Mouse (Mus musculus) small intestine, adult 2 months (tissue): ENCODE results near the gene Krtap11-1. TPM values are rescaled to one million over a fixed set of nuclear protein-coding genes. Genes with fewer than 3 reads are reported as not detected.

Experiments used
- H3K27ac ChIP-seq: fragments of 200-500 bp; 2 replicates; pipeline ENCODE4 v1.5.1; 2012; ENCODE audit warnings: low read depth, low read length, control low read depth, inconsistent platforms; ENCODE audit not compliant: insufficient read depth
- H3K27me3 ChIP-seq: fragments of 200-500 bp; 2 replicates; pipeline ENCODE4 v1.6.1; 2012; ENCODE audit warnings: mild to moderate bottlenecking, moderate library complexity, low read length, inconsistent platforms; ENCODE audit not compliant: control insufficient read depth, insufficient read depth
- H3K36me3 ChIP-seq: fragments of 200-500 bp; 2 replicates; pipeline ENCODE4 v1.6.1; 2012; ENCODE audit warnings: mild to moderate bottlenecking, low read length, control low read depth, inconsistent platforms; ENCODE audit not compliant: control insufficient read depth, insufficient read depth
- H3K4me1 ChIP-seq: fragments of 200-500 bp; 2 replicates; pipeline ENCODE4 v1.6.1; 2012; ENCODE audit warnings: low read length, inconsistent platforms, mixed read lengths; ENCODE audit not compliant: control insufficient read depth, insufficient read depth, insufficient read length
- H3K4me3 ChIP-seq: fragments of 200-500 bp; 2 replicates; pipeline ENCODE4 v1.5.1; 2012; ENCODE audit warnings: low read depth, mild to moderate bottlenecking, control low read depth, inconsistent platforms, low read length, moderate library complexity
- CTCF ChIP-seq: fragments of 200-500 bp; IDR thresholded peaks from 2 replicates; pipeline ENCODE4 v1.5.1; 2012; ENCODE audit warnings: low read depth, mild to moderate bottlenecking, control low read depth, inconsistent platforms, low read length, moderate library complexity, mixed read lengths; ENCODE audit not compliant: insufficient replicate concordance, insufficient read length; ENCODE audit errors: extremely low read depth
- POLR2A ChIP-seq: fragments of 200-500 bp; IDR thresholded peaks from 2 replicates; pipeline ENCODE4 v1.6.1; 2012; ENCODE audit warnings: low read depth, mild to moderate bottlenecking, control low read depth, inconsistent platforms, low read length, moderate library complexity
- WGBS: fragments of 180-500 bp; shearing (Covaris S2); methylation state at CpG from one replicate; pipeline ENCODE4 v1.1.7; 2018; 5-methylcytosine and 5-hydroxymethylcytosine counted together
- polyA plus RNA-seq: library from polyadenylated mRNA; depleted of rRNA; stranded (reverse); fragments of >200 nt; gene quantifications from 2 replicates; pipeline ENCODE4 v1.2.3, GENCODE M21; 2012; rRNA removed

Krtap11-1 gene
- polyA plus RNA-seq, 1 experiment: not detected

GRCm38 (mm10) chr16:89538031-89538484, 32.9 kb downstream of the Krtap11-1 start:
- H3K27ac ChIP-seq: no peak overlapping the region
- 81% methylated on average over 5 of the region's 5 CpGs for WGBS
- H3K4me3 ChIP-seq: no peak overlapping the region
- TF ChIP-seq CTCF: no peak
- no peak for TF ChIP-seq POLR2A
- H3K27me3 ChIP-seq: no peaks in the 10 kb centered on the region
- no peaks in the 10 kb centered on the region for H3K4me1 ChIP-seq
- no peaks in the 10 kb centered on the region for H3K36me3 ChIP-seq

DNA sequence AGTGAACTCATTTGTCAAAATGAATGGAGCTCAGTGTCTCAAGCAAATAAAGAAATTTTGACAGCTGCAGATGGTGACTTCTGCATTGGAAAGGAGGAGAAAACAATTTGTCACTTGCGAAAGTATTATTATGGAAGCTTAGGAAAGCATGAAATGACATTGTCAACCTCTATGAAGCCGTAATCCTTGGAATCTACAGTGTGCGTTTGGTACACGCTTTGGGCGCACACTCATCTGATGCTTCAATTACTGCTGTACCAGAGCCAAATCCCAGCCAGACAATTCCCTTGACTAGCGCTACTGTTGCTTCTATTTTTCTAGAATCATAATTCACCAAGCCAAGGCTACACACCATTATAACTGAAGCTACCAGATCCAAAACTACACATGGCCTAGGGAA, 33.6 kb downstream of the Krtap11-1 start:
- no peaks in the 10 kb centered on the region for H3K4me1 ChIP-seq
- TF ChIP-seq POLR2A (no peak), CTCF (no peak)
- H3K27me3 ChIP-seq: no peaks in the 10 kb centered on the region
- 92% methylated on average over 6 of the region's 6 CpGs for WGBS
- H3K36me3 ChIP-seq: no peaks in the 10 kb centered on the region
- H3K27ac ChIP-seq: no peak overlapping the region
- no peak overlapping the region for H3K4me3 ChIP-seq

DNA sequence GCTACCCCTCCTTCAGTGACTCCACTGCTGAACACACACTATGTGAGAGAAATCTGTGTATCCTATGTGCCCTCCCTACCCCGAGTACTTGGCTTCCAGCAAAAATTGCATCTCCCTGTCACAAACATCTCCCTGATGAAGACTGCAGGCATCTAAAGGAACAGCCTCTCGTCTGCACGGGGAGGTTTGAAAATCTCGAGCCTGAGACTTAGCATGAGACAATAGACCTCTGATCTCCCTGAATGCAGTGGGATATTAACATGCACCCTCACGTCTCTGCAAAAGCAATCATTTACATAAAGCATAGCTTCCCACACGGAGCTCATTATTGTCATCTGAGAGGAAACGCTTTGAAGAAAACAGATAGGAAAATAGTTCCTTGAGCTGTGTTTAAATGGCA, 40.4 kb downstream of the Krtap11-1 start:
- TF ChIP-seq CTCF: no peak
- no peak for TF ChIP-seq POLR2A
- H3K4me3 ChIP-seq: no peak overlapping the region
- 32% methylated on average over 7 of the region's 7 CpGs for WGBS
- H3K27me3 ChIP-seq: no peaks in the 10 kb centered on the region
- H3K36me3 ChIP-seq: no peaks in the 10 kb centered on the region
- H3K27ac ChIP-seq: no peak overlapping the region
- no peaks in the 10 kb centered on the region for H3K4me1 ChIP-seq

GRCm38 (mm10) chr16:89529846-89530245, 41.1 kb downstream of the Krtap11-1 start:
- no peaks in the 10 kb centered on the region for H3K27me3 ChIP-seq
- WGBS: 66% methylated on average over 7 of the region's 7 CpGs
- H3K27ac ChIP-seq: no peak overlapping the region
- no peaks in the 10 kb centered on the region for H3K4me1 ChIP-seq
- no peak overlapping the region for H3K4me3 ChIP-seq
- TF ChIP-seq CTCF (no peak), POLR2A (no peak)
- H3K36me3 ChIP-seq: no peaks in the 10 kb centered on the region

- Histone ChIP-seq H3K27me3 (no peaks in the 10 kb centered on the region), H3K4me1 (no peaks in the 10 kb centered on the region), H3K27ac (no peak overlapping the region), H3K36me3 (no peaks in the 10 kb centered on the region), H3K4me3 (no peak overlapping the region)
- TF ChIP-seq CTCF (no peak), POLR2A (no peak)
- WGBS: 82% methylated on average over 3 of the region's 3 CpGs
Measured at GRCm38 (mm10) chr16:89528380-89528779, 42.6 kb downstream of the Krtap11-1 start.

DNA sequence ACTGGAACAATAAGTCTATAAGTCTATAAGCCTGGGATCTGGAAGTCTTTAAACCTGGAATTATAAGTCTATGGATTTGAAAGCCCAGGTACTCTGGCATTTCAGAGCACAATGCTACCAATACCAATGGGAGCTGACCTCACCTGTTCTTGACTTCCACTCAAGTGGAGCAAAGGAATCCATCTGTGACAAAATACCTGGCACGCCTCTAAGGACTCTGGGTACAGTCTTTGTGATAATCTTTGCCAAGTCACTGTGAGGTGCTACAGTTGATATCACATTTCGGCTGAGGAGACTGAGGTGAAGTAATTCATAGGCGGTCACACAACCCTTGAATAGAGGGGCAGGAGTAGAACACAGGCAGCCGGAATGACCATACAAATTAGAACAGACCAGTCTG, 50.0 kb downstream of the Krtap11-1 start:
- no peak for TF ChIP-seq CTCF
- TF ChIP-seq POLR2A: no peak
- 91% methylated on average over 4 of the region's 4 CpGs for WGBS
- Histone ChIP-seq H3K4me3 (no peak overlapping the region), H3K4me1 (no peaks in the 10 kb centered on the region), H3K27me3 (no peaks in the 10 kb centered on the region), H3K27ac (no peak overlapping the region), H3K36me3 (no peaks in the 10 kb centered on the region)

DNA sequence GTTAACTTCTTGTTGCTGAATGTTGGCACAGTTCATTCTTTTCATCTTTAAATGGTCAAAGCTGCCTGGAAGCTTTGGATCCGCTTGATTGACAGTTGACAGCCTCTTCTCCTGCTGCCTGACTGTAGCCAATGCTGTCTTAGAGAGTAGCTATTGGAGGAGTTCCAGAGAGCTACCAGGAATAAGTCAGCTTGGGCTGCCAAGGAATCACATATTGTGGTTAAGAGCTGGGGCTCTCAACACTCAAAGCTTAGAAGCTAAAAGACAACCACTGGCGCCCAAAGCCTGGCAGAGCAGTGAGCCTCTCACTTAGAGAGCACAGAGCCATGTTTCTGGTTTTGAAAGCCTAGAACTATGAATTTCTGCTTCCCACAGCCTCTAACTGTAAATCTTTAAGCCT, 50.4 kb downstream of the Krtap11-1 start:
- Histone ChIP-seq H3K27ac (no peak overlapping the region), H3K36me3 (no peaks in the 10 kb centered on the region), H3K27me3 (no peaks in the 10 kb centered on the region), H3K4me3 (no peak overlapping the region), H3K4me1 (no peaks in the 10 kb centered on the region)
- 95% methylated on average over 2 of the region's 2 CpGs for WGBS
- no peak for TF ChIP-seq CTCF
- no peak for TF ChIP-seq POLR2A

Other genes starting within 250 kb of the Krtap11-1 start
- gene Krtap21-1, start 167.3 kb downstream of the Krtap11-1 start, polyA plus RNA-seq: not detected in 2 replicates
- not detected in 2 replicates for gene Krtap6-2, start 151.1 kb downstream of the Krtap11-1 start, polyA plus RNA-seq
- not detected in 2 replicates for gene Krtap8-1, start 83.2 kb downstream of the Krtap11-1 start, polyA plus RNA-seq
- not detected in 2 replicates for gene Krtap7-1, start 62.9 kb downstream of the Krtap11-1 start, polyA plus RNA-seq